Mouse (Mus musculus) cerebellum, adult 2 months (tissue): ENCODE results near the gene Hoxa3.

Experiments used
- CTCF ChIP-seq: fragments of 200-500 bp; IDR thresholded peaks from 2 replicates; pipeline ENCODE4 v1.5.1; 2011; ENCODE audit warnings: low read depth, mild to moderate bottlenecking, control low read depth, low read length, moderate library complexity, borderline replicate concordance; ENCODE audit not compliant: insufficient read depth
- POLR2A ChIP-seq: fragments of 200-500 bp; IDR thresholded peaks from 2 replicates; pipeline ENCODE4 v1.6.1; 2011; ENCODE audit warnings: low read length, control low read depth, borderline replicate concordance; ENCODE audit not compliant: insufficient read depth

- TF ChIP-seq CTCF (no peak), POLR2A (no peak)
Measured at GRCm38 (mm10) chr6:52230516-52231165, 17.5 kb upstream of the Hoxa3 start, which contains the start of gene Hoxa9.
